Mouse (Mus musculus): ENCODE measurements at regions not wholly inside any gene's neighbourhood (a gene's known extent, or its start where the extent isn't known, plus 50 kb on each side); places are given as distances from the start of the nearest gene placed in this dataset.

DNA sequence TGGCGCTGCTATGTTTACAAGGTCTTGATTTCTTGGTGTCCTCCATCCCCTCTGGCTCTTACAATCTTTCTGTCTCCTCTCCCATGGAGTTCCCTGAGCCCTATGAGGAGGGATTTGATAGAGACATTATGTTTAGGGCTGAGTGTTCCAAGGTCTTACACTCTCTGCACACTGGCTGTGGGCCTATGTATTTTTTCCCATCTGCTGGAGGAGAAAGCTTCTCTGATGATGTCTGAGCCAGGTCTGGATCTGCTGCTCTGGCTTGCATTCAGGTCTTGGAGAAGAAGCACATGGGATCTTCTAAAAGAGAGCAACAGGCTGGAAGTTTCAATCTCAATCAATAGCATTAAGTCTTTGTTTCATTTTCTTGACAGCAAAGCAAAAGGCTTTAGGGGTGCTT, 445.1 kb downstream of the Efna5 start:
- Histone ChIP-seq H3K27me3 (ENCODE audit: control insufficient read depth, insufficient read depth, low read depth, low read length) (no peaks in the 10 kb centered on the region), H3K4me2 (ENCODE audit: low read length) (no peak overlapping the region), H3K9ac (ENCODE audit: low read depth, low read length) (no peak overlapping the region), H3K9me3 (replicated peaks; ENCODE audit: control insufficient read depth, low read length, poor library complexity, severe bottlenecking) (no peaks in the 10 kb centered on the region), H3K27ac (ENCODE audit: low read length) (no peak overlapping the region), H3K4me1 (ENCODE audit: control insufficient read depth, insufficient read depth, low read length) (no peaks in the 10 kb centered on the region), H3K36me3 (ENCODE audit: control insufficient read depth, insufficient read depth, low read length) (no peaks in the 10 kb centered on the region), H3K4me3 (ENCODE audit: low read depth, low read length) (no peak overlapping the region)
- ATAC-seq = no peak
- WGBS = 83% methylated on average over 1 of the region's 1 CpGs

DNA sequence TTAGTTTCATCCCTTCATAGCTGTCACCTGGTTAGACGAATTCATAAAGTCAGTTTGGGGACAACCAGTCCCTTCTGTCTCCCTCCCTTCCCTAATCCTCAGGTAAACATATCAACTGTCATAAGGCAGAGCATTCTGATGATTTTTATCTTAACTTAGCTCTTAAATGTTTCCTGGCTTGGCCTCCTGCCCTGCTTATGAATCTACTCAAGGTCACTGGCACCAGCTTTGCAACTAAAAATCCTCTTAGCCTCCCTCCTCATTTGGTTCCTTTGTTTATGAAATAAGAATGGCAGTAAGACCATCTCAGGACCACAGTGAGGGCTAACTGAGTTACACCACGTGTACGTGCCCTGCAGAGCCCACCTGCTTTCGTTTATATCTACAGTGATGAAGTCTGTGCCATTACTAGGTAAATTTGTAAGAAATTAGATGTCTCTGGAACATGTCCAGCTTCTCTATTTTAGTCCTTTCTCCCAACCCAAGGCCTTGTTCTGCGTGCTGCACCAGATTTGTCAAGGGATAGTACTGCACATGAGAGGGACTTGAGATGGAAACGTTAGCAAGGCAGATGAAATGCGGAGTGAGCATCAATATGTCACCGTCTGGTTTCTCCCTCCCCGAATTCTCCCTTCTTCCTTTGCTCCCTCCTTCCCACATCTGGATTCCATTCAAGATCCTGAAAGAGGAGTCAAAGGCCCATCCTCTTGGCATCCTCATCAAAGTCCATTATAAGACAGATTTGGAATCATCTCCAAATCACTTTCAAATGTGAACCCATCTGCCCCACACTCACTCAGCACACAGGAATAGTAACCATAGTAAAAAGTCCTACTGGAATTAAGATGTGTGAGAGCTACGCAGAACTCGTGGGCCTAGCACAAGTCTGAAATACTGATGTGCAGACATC, 457.4 kb downstream of the Efna5 start:
- Histone ChIP-seq H3K4me1 (ENCODE audit: control insufficient read depth, insufficient read depth, low read length) (no peaks in the 10 kb centered on the region), H3K36me3 (ENCODE audit: control insufficient read depth, insufficient read depth, low read length) (no peaks in the 10 kb centered on the region)

DNA sequence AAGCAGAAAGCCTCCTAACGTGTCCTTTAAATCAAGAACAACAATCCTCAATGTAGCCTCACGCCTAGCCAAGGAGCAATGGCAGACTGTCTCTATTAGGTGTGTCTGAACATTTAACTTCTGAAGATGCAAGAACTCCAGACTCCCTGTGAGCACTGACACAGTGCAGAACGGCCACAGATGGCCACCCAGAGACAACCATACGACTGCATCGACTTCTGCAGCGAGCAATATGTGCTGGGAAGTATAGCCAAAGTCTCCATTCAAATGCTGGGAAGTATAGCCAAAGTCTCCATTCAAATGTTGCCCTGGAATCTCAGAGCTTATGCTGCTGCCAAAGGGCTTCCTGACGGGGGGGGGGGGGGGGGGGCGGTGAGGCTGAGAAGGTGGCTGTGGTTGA, 463.5 kb downstream of the Efna5 start:
- no peak overlapping the region for H3K4me2 ChIP-seq (ENCODE audit: low read length)
- no peaks in the 10 kb centered on the region for H3K36me3 ChIP-seq (ENCODE audit: control insufficient read depth, insufficient read depth, low read length)
- no peaks in the 10 kb centered on the region for H3K9me3 ChIP-seq (replicated peaks; ENCODE audit: control insufficient read depth, low read length, poor library complexity, severe bottlenecking)
- H3K27ac ChIP-seq (ENCODE audit: low read length) = no peak overlapping the region
- H3K9ac ChIP-seq (ENCODE audit: low read depth, low read length) = no peak overlapping the region
- ATAC-seq = no peak
- WGBS = 90% methylated on average over 7 of the region's 8 CpGs
- no peaks in the 10 kb centered on the region for H3K4me1 ChIP-seq (ENCODE audit: control insufficient read depth, insufficient read depth, low read length)
- H3K4me3 ChIP-seq (ENCODE audit: low read depth, low read length) = no peak overlapping the region
- no peaks in the 10 kb centered on the region for H3K27me3 ChIP-seq (ENCODE audit: control insufficient read depth, insufficient read depth, low read depth, low read length)

More for the DNA sequence above, 457.4 kb downstream of the Efna5 start:
- H3K9ac ChIP-seq (ENCODE audit: low read depth, low read length) = no peak overlapping the region
- H3K4me3 ChIP-seq (ENCODE audit: low read depth, low read length) = no peak overlapping the region
- 84% methylated on average over 11 of the region's 11 CpGs for WGBS
- no peaks in the 10 kb centered on the region for H3K9me3 ChIP-seq (replicated peaks; ENCODE audit: control insufficient read depth, low read length, poor library complexity, severe bottlenecking)
- no peak for ATAC-seq
- no peak overlapping the region for H3K27ac ChIP-seq (ENCODE audit: low read length)
- H3K4me2 ChIP-seq (ENCODE audit: low read length) = no peak overlapping the region
- no peaks in the 10 kb centered on the region for H3K27me3 ChIP-seq (ENCODE audit: control insufficient read depth, insufficient read depth, low read depth, low read length)

DNA sequence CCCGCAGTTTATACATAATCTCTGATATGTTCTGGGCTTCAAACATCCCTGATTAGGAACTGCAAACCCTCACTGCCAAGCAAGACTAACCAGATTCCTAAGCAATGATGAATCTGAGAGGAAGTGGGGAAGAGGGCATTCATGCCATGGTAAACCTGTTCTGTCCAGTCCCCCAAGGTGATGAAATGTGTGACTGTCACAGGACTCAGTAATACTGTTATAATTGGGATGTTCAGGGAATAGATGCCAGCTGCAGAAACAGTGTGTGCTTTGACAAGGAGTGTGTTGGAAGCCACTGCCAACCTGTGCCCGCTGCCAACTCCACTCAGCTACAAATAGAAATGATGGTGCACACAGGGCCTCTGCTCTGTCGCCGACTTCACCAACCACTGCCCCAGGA, 466.0 kb downstream of the Efna5 start:
- Histone ChIP-seq H3K4me1 (ENCODE audit: control insufficient read depth, insufficient read depth, low read length) (no peaks in the 10 kb centered on the region), H3K36me3 (ENCODE audit: control insufficient read depth, insufficient read depth, low read length) (no peaks in the 10 kb centered on the region), H3K9me3 (replicated peaks; ENCODE audit: control insufficient read depth, low read length, poor library complexity, severe bottlenecking) (no peaks in the 10 kb centered on the region), H3K4me3 (ENCODE audit: low read depth, low read length) (no peak overlapping the region), H3K27me3 (ENCODE audit: control insufficient read depth, insufficient read depth, low read depth, low read length) (no peaks in the 10 kb centered on the region), H3K9ac (ENCODE audit: low read depth, low read length) (no peak overlapping the region), H3K4me2 (ENCODE audit: low read length) (no peak overlapping the region), H3K27ac (ENCODE audit: low read length) (no peak overlapping the region)
- no peak for ATAC-seq
- WGBS = 87% methylated on average over 4 of the region's 4 CpGs

DNA sequence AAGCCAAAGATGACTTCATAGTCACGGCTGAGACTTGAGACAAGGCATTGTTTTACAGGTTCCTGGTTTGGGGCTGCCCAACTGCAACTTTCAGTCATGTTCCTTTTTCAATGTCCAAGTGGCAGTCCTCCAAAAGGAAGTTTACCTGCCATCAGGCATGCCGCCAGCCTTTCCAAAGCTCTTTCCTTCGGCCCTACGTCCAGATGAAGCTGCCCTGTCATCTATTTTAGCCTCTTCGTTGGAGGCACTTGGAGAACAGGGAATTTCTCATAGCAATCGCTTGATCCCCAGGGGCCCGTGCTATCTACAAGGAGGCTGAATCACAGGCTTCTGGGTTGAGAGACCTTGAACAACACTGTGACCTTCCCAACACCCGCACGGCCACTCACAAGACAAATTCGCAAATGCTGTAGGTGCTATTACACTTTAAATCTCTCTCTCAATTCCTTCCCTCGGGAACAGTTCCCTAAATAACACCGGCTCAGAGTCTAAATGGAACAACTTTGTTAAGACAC, 468.4 kb downstream of the Efna5 start:
- Histone ChIP-seq H3K4me1 (ENCODE audit: control insufficient read depth, insufficient read depth, low read length) (no peaks in the 10 kb centered on the region), H3K9me3 (replicated peaks; ENCODE audit: control insufficient read depth, low read length, poor library complexity, severe bottlenecking) (no peaks in the 10 kb centered on the region), H3K27ac (ENCODE audit: low read length) (no peak overlapping the region), H3K27me3 (ENCODE audit: control insufficient read depth, insufficient read depth, low read depth, low read length) (no peaks in the 10 kb centered on the region), H3K4me2 (ENCODE audit: low read length) (no peak overlapping the region), H3K9ac (ENCODE audit: low read depth, low read length) (no peak overlapping the region), H3K36me3 (ENCODE audit: control insufficient read depth, insufficient read depth, low read length) (no peaks in the 10 kb centered on the region), H3K4me3 (ENCODE audit: low read depth, low read length) (no peak overlapping the region)
- 88% methylated on average over 12 of the region's 12 CpGs for WGBS
- ATAC-seq = no peak

DNA sequence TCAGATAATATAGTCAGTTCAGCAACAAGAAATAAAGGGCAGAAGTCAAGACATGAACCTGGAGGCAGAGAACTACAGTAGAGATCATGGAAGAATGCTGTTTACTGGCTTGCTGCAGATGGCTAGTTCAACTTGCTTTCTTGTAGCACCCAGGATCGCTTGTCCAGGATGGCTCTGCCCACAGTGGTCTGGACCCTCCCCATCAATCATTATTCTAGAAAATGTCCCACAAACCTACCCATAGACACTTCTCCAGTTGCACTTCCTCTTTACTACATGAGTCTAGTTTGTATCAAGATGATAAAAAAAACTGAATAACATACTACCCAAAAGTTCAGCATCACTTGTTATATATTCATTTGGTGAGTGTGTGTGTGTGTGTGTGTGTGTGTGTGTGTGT, 477.4 kb downstream of the Efna5 start:
- Histone ChIP-seq H3K27ac (ENCODE audit: low read length) (no peak overlapping the region), H3K4me1 (ENCODE audit: control insufficient read depth, insufficient read depth, low read length) (no peaks in the 10 kb centered on the region), H3K27me3 (ENCODE audit: control insufficient read depth, insufficient read depth, low read depth, low read length) (no peaks in the 10 kb centered on the region), H3K4me3 (ENCODE audit: low read depth, low read length) (no peak overlapping the region), H3K4me2 (ENCODE audit: low read length) (no peak overlapping the region), H3K36me3 (ENCODE audit: control insufficient read depth, insufficient read depth, low read length) (no peaks in the 10 kb centered on the region), H3K9me3 (replicated peaks; ENCODE audit: control insufficient read depth, low read length, poor library complexity, severe bottlenecking) (no peaks in the 10 kb centered on the region), H3K9ac (ENCODE audit: low read depth, low read length) (no peak overlapping the region)
- 97% methylated on average over 1 of the region's 1 CpGs for WGBS
- no peak for ATAC-seq

DNA sequence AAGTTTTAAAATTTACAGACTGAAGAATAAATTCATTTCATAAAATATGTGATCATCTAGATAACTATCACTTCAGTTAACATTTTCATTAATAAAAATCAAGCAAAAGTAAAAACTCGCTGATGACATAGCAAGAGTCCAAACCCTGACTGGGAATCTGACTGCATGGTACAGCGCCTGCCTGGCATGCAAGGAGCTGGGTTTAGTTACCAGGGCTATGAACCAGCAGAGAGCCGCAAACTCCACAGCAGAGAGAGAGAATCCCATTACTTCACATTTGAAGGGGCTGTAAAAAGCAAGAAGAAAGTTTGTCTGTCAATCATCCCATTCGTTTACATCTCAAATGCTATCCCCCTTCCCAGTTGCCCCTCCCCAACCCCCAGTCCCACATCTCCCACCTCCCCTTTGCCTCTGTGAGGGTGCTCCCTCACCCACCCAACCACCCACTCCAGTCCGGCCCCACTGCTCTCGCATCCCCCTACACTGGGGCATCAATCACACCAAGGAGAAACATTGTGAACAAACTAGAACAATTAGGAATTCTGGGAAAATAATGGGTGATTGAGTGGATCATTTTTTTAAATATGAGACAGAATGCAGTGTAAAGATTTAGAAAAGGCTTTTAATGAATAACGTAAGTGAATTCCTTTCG, 487.6 kb downstream of the Efna5 start:
- 91% methylated on average over 8 of the region's 8 CpGs for WGBS
- Histone ChIP-seq H3K27me3 (ENCODE audit: control insufficient read depth, insufficient read depth, low read depth, low read length) (no peaks in the 10 kb centered on the region), H3K27ac (ENCODE audit: low read length) (no peak overlapping the region), H3K4me2 (ENCODE audit: low read length) (no peak overlapping the region), H3K4me3 (ENCODE audit: low read depth, low read length) (no peak overlapping the region), H3K36me3 (ENCODE audit: control insufficient read depth, insufficient read depth, low read length) (no peaks in the 10 kb centered on the region), H3K4me1 (ENCODE audit: control insufficient read depth, insufficient read depth, low read length) (no peaks in the 10 kb centered on the region), H3K9ac (ENCODE audit: low read depth, low read length) (no peak overlapping the region), H3K9me3 (replicated peaks; ENCODE audit: control insufficient read depth, low read length, poor library complexity, severe bottlenecking) (no peaks in the 10 kb centered on the region)
- ATAC-seq = no peak

DNA sequence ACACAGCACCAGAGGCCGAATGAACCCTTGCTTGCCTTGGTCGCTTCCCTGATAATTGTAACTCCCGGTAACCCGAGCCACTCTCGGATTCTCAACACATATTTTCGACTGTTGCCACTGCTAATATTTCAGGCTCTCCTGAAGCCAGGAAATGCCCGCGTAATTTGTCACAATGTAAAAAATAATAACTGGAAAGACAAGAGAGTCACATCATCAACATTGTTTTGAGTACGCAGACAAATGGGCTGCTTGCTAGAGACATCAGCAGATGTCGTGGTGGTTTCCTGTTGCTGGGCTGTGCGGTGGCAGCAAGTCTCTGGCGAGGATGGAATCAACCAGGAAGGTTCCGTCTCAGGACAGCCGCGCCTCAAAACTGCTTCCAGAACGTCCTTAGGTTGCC, 497.1 kb downstream of the Efna5 start:
- no peak overlapping the region for H3K4me3 ChIP-seq (ENCODE audit: low read depth, low read length)
- H3K36me3 ChIP-seq (ENCODE audit: control insufficient read depth, insufficient read depth, low read length) = no peaks in the 10 kb centered on the region
- H3K4me1 ChIP-seq (ENCODE audit: control insufficient read depth, insufficient read depth, low read length) = no peaks in the 10 kb centered on the region
- H3K27ac ChIP-seq (ENCODE audit: low read length) = no peak overlapping the region
- WGBS = 90% methylated on average over 16 of the region's 16 CpGs
- no peak overlapping the region for H3K4me2 ChIP-seq (ENCODE audit: low read length)
- no peaks in the 10 kb centered on the region for H3K9me3 ChIP-seq (replicated peaks; ENCODE audit: control insufficient read depth, low read length, poor library complexity, severe bottlenecking)
- H3K9ac ChIP-seq (ENCODE audit: low read depth, low read length) = no peak overlapping the region
- no peaks in the 10 kb centered on the region for H3K27me3 ChIP-seq (ENCODE audit: control insufficient read depth, insufficient read depth, low read depth, low read length)
- no peak for ATAC-seq

DNA sequence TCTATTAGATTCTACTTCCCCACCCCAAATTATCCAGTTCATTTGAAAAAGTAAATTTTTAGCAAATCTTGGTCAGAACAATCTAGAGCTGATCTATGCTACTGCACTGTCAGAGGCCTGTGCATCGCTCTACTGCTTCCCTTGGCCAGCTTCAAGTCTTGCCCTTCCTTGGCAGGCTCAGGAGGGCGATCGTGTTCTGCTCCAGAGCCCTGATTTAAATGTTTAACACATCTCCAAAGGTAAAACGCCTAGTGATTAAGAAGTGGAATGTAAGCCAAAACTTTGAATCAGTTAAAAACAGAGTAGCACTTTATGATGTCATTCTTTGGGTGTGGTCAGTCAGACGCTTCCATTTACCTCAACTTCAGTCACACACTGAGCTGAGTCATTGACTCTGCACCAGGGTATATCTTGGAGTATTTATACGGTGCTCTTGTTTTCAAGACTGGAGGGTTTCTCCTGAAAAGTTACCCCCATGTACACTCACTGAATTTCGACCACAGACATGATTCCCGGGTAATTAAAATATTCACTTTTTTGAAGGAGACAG, 502.2 kb downstream of the Efna5 start:
- no peaks in the 10 kb centered on the region for H3K27me3 ChIP-seq (ENCODE audit: control insufficient read depth, insufficient read depth, low read depth, low read length)

More for the DNA sequence above, 502.2 kb downstream of the Efna5 start:
- Histone ChIP-seq H3K9me3 (replicated peaks; ENCODE audit: control insufficient read depth, low read length, poor library complexity, severe bottlenecking) (no peaks in the 10 kb centered on the region), H3K4me3 (ENCODE audit: low read depth, low read length) (no peak overlapping the region), H3K36me3 (ENCODE audit: control insufficient read depth, insufficient read depth, low read length) (no peaks in the 10 kb centered on the region), H3K9ac (ENCODE audit: low read depth, low read length) (no peak overlapping the region), H3K4me2 (ENCODE audit: low read length) (no peak overlapping the region), H3K4me1 (ENCODE audit: control insufficient read depth, insufficient read depth, low read length) (no peaks in the 10 kb centered on the region), H3K27ac (ENCODE audit: low read length) (no peak overlapping the region)
- no peak for ATAC-seq
- 92% methylated on average over 8 of the region's 8 CpGs for WGBS

Measured in midbrain, embryonic 16.5 days (tissue).